Mouse (Mus musculus): ENCODE measurements around the gene Cdh10. TPM values are rescaled to one million over a fixed set of nuclear protein-coding genes. Genes with fewer than 3 reads are reported as not detected.

Gene Cdh10
- 15.6 and 18.2 TPM in 2 replicates for polyA plus RNA-seq (2012; rRNA removed)

GRCm38 (mm10) chr15:18818185-18818973, at the start of gene Cdh10:
Gene Cdh10 (plus strand): TSS chr15:18818947.
- Histone ChIP-seq H3K4me1 (ENCODE audit: control insufficient read depth, insufficient read depth, low read length) (no peaks in the 10 kb centered on the region), H3K27me3 (ENCODE audit: control insufficient read depth, insufficient read depth, low read length) (no peaks in the 10 kb centered on the region), H3K4me3 (replicated peaks; ENCODE audit: insufficient read depth, low read depth, low read length) (peak within 1 kb of the TSS; percentile 60), H3K27ac (ENCODE audit: insufficient read depth, low read length) (no peak within 1 kb of the TSS)
- WGBS: 2% methylated on average over 24 of the region's 24 CpGs
- TF ChIP-seq POLR2A (IDR thresholded peaks at IDR 0.05; ENCODE audit: borderline replicate concordance, insufficient read depth, low read length): peak; percentile 27; the same call in 1 of the 2 replicates
- TF ChIP-seq CTCF (IDR thresholded peaks at IDR 0.05; ENCODE audit: borderline replicate concordance, insufficient read depth, low read depth, low read length): no peak
- peak; percentile 73 to 80 for DNase-seq

- 64% methylated on average over 4 of the region's 4 CpGs for WGBS
- Histone ChIP-seq H3K4me3 (replicated peaks; ENCODE audit: insufficient read depth, low read depth, low read length) (no peak overlapping the region), H3K27me3 (ENCODE audit: control insufficient read depth, insufficient read depth, low read length) (no peaks in the 10 kb centered on the region), H3K4me1 (ENCODE audit: control insufficient read depth, insufficient read depth, low read length) (no peaks in the 10 kb centered on the region), H3K27ac (ENCODE audit: insufficient read depth, low read length) (no peak overlapping the region)
- DNase-seq: no peak
- TF ChIP-seq CTCF (IDR thresholded peaks at IDR 0.05; ENCODE audit: borderline replicate concordance, insufficient read depth, low read depth, low read length): no peak
- no peak for TF ChIP-seq POLR2A (IDR thresholded peaks at IDR 0.05; ENCODE audit: borderline replicate concordance, insufficient read depth, low read length)
Measured at GRCm38 (mm10) chr15:18809148-18809827, 9.5 kb upstream of the Cdh10 start.

GRCm38 (mm10) chr15:18817707-18818106, 1.0 kb upstream of the Cdh10 start:
- WGBS: 86% methylated on average over 3 of the region's 3 CpGs
- DNase-seq: no peak
- no peak for TF ChIP-seq CTCF (IDR thresholded peaks at IDR 0.05; ENCODE audit: borderline replicate concordance, insufficient read depth, low read depth, low read length)
- no peak for TF ChIP-seq POLR2A (IDR thresholded peaks at IDR 0.05; ENCODE audit: borderline replicate concordance, insufficient read depth, low read length)
- Histone ChIP-seq H3K4me1 (ENCODE audit: control insufficient read depth, insufficient read depth, low read length) (no peaks in the 10 kb centered on the region), H3K4me3 (replicated peaks; ENCODE audit: insufficient read depth, low read depth, low read length) (no peak overlapping the region), H3K27ac (ENCODE audit: insufficient read depth, low read length) (no peak overlapping the region), H3K27me3 (ENCODE audit: control insufficient read depth, insufficient read depth, low read length) (no peaks in the 10 kb centered on the region)

GRCm38 (mm10) chr15:18820226-18820625, 1.5 kb downstream of the Cdh10 start:
- H3K4me3 ChIP-seq (replicated peaks; ENCODE audit: insufficient read depth, low read depth, low read length): peak overlapping the region; percentile 26
- no peaks in the 10 kb centered on the region for H3K4me1 ChIP-seq (ENCODE audit: control insufficient read depth, insufficient read depth, low read length)
- H3K27me3 ChIP-seq (ENCODE audit: control insufficient read depth, insufficient read depth, low read length): no peaks in the 10 kb centered on the region
- TF ChIP-seq CTCF (IDR thresholded peaks at IDR 0.05; ENCODE audit: borderline replicate concordance, insufficient read depth, low read depth, low read length) (no peak), POLR2A (IDR thresholded peaks at IDR 0.05; ENCODE audit: borderline replicate concordance, insufficient read depth, low read length) (no peak)
- DNase-seq: peak; percentile 20 to 23
- WGBS: 37% methylated on average over 3 of the region's 3 CpGs
- no peak overlapping the region for H3K27ac ChIP-seq (ENCODE audit: insufficient read depth, low read length)

GRCm38 (mm10) chr15:18821114-18821756, 2.5 kb downstream of the Cdh10 start:
- Histone ChIP-seq H3K27ac (ENCODE audit: insufficient read depth, low read length) (no peak overlapping the region), H3K4me1 (ENCODE audit: control insufficient read depth, insufficient read depth, low read length) (no peaks in the 10 kb centered on the region), H3K4me3 (replicated peaks; ENCODE audit: insufficient read depth, low read depth, low read length) (peak overlapping the region; percentile 22), H3K27me3 (ENCODE audit: control insufficient read depth, insufficient read depth, low read length) (no peaks in the 10 kb centered on the region)
- 21% methylated on average over 10 of the region's 10 CpGs for WGBS
- DNase-seq: peak; percentile 89 to 93
- peak; percentile 93 for TF ChIP-seq CTCF (IDR thresholded peaks at IDR 0.05; ENCODE audit: borderline replicate concordance, insufficient read depth, low read depth, low read length)
- no peak for TF ChIP-seq POLR2A (IDR thresholded peaks at IDR 0.05; ENCODE audit: borderline replicate concordance, insufficient read depth, low read length)

GRCm38 (mm10) chr15:18823420-18823819, 4.7 kb downstream of the Cdh10 start:
- no peak for DNase-seq
- H3K4me1 ChIP-seq (ENCODE audit: control insufficient read depth, insufficient read depth, low read length): no peaks in the 10 kb centered on the region
- H3K27me3 ChIP-seq (ENCODE audit: control insufficient read depth, insufficient read depth, low read length): no peaks in the 10 kb centered on the region
- WGBS: 76% methylated on average over 2 of the region's 2 CpGs
- no peak overlapping the region for H3K27ac ChIP-seq (ENCODE audit: insufficient read depth, low read length)
- TF ChIP-seq POLR2A (IDR thresholded peaks at IDR 0.05; ENCODE audit: borderline replicate concordance, insufficient read depth, low read length) (no peak), CTCF (IDR thresholded peaks at IDR 0.05; ENCODE audit: borderline replicate concordance, insufficient read depth, low read depth, low read length) (no peak)
- no peak overlapping the region for H3K4me3 ChIP-seq (replicated peaks; ENCODE audit: insufficient read depth, low read depth, low read length)

- H3K27ac ChIP-seq (ENCODE audit: insufficient read depth, low read length): no peak overlapping the region
- DNase-seq: peak; percentile 57 to 72
- WGBS: 17% methylated on average over 4 of the region's 4 CpGs
Measured at GRCm38 (mm10) chr15:18832263-18832662, 13.5 kb downstream of the Cdh10 start.

More at GRCm38 (mm10) chr15:18832263-18832662, 13.5 kb downstream of the Cdh10 start:
- Histone ChIP-seq H3K4me1 (ENCODE audit: control insufficient read depth, insufficient read depth, low read length) (no peaks in the 10 kb centered on the region), H3K4me3 (replicated peaks; ENCODE audit: insufficient read depth, low read depth, low read length) (no peak overlapping the region), H3K27me3 (ENCODE audit: control insufficient read depth, insufficient read depth, low read length) (no peaks in the 10 kb centered on the region)
- TF ChIP-seq CTCF (IDR thresholded peaks at IDR 0.05; ENCODE audit: borderline replicate concordance, insufficient read depth, low read depth, low read length) (peak; percentile 14; the same call in 1 of the 2 replicates), POLR2A (IDR thresholded peaks at IDR 0.05; ENCODE audit: borderline replicate concordance, insufficient read depth, low read length) (no peak)

All from cerebellum, adult 2 months (tissue).